In the genomic region with DNA sequence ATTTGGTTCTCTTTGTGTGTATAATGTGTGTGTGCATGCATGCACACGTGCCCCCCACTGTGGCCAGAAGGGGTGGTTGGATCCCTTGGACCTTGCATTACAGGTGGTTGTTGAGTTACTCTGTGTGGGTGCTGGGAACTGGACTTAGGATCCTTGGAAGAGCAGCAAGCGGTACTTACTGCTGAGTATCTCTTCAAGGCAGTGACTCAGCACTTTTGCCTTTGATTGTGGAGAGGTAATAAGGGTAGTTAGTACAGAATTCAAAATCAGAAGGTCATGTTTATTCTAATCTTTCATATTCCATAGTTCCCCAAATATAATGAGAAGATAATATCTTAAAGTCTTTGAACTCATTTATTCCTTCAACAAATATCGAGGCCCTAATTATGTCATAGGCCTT, we compare ENCODE assay signal across 19 mouse cellular contexts. TPM values are rescaled to one million over a fixed set of nuclear protein-coding genes. Genes with fewer than 3 reads are reported as not detected.
"Had no signal": no experiment of that assay in that cellular context is flagged by ENCODE, and none has a peak within 500 bp of the region (broad histone marks: within the 10 kb centered on the region; RNA-seq: fewer than 3 reads in every experiment).

No protein-coding gene starts in this region.

- H3K9ac ChIP-seq: limb, embryonic 12.5 days; midbrain, embryonic 15.5 days; neural tube, embryonic 12.5 days; stomach, embryonic 15.5 days had no signal

- H3K27ac ChIP-seq: limb, embryonic 12.5 days; macrophage; midbrain, embryonic 15.5 days; neural tube, embryonic 12.5 days; stomach, embryonic 15.5 days had no signal

- H3K4me1 ChIP-seq: limb, embryonic 12.5 days; megakaryocyte, embryonic 14.5 days; midbrain, embryonic 15.5 days; neural tube, embryonic 12.5 days; stomach, embryonic 15.5 days had no signal

- H3K9me3 ChIP-seq: limb, embryonic 12.5 days; megakaryocyte, embryonic 14.5 days; midbrain, embryonic 15.5 days; neural tube, embryonic 12.5 days; stomach, embryonic 15.5 days had no signal

- DNase-seq: kidney, postnatal 10 days; layer of hippocampus, adult 9-11 months; layer of hippocampus, postnatal 36 days; liver; lung, adult 2 months; lung, postnatal 10 days; retina, postnatal 1 day; right cerebral cortex, postnatal 4 days; thymus, adult 2 months; thymus, postnatal 36 days had no signal

- H3K4me3 ChIP-seq: limb, embryonic 12.5 days; megakaryocyte, embryonic 14.5 days; midbrain, embryonic 15.5 days; neural tube, embryonic 12.5 days; stomach, embryonic 15.5 days had no signal

- ATAC-seq: intestine, embryonic 16.5 days; midbrain, embryonic 15.5 days had no signal

- H3K27me3 ChIP-seq: limb, embryonic 12.5 days; megakaryocyte, embryonic 14.5 days; midbrain, embryonic 15.5 days; neural tube, embryonic 12.5 days; stomach, embryonic 15.5 days had no signal

- H3K4me2 ChIP-seq: limb, embryonic 12.5 days; midbrain, embryonic 11.5 days; midbrain, embryonic 15.5 days; neural tube, embryonic 12.5 days; stomach, embryonic 15.5 days had no signal

RNA-seq across cellular contexts. Expression of a gene that starts 13.4 kb away (rescaled TPM):
- polyA plus RNA-seq: macrophage; spleen, adult 2 months; thymus, adult 2 months had no signal
